Mouse (Mus musculus): ENCODE data around the gene Ano2.

DNA sequence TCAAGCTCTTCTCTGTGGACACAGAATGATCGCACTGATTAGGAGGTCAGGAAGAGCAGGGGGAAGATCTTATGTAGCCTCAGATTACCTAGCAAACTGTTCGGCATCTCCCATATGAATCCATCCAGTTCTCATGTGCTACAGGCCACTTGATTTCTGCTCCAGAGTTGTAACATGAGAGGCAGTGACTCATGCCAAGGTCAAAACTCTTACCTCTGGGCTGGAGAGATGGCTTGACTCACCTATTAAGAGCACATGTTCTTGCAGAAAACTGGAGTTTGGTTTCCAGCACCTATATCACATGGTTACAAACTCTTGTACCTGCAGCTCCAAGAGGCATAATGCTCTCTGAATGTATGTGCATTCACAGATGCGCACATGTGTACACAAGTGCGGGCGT, 289.4 kb downstream of the Ano2 start:
- no peak for TF ChIP-seq CHD2 (IDR thresholded peaks at IDR 0.05; ENCODE audit: low read length)
- no peak for TF ChIP-seq CTCF (conservative IDR thresholded peaks at IDR 0.05 in 1 of 2, IDR thresholded peaks at IDR 0.05 in 1 of 2; ENCODE audit: low read depth in 2 of 2, low read length in 2 of 2)
- no peak for TF ChIP-seq RAD21 (IDR thresholded peaks at IDR 0.05; ENCODE audit: low read depth, low read length)
- TF ChIP-seq HCFC1 (IDR thresholded peaks at IDR 0.05; ENCODE audit: low read depth, low read length) = no peak
- TF ChIP-seq UBTF (IDR thresholded peaks at IDR 0.05; ENCODE audit: low read depth, low read length) = no peak
- TF ChIP-seq RCOR1 (conservative IDR thresholded peaks at IDR 0.05; ENCODE audit: low read depth, low read length) = no peak
- TF ChIP-seq POLR2A (IDR thresholded peaks at IDR 0.05; ENCODE audit: low read depth, low read length) = no peak
- TF ChIP-seq TBP (conservative IDR thresholded peaks at IDR 0.05; ENCODE audit: low read depth, low read length) = no peak
- no peak for TF ChIP-seq MAX (IDR thresholded peaks at IDR 0.05; ENCODE audit: low read length)
- TF ChIP-seq ZNF384 (IDR thresholded peaks at IDR 0.05; ENCODE audit: low read depth, low read length) = no peak
- TF ChIP-seq USF2 (conservative IDR thresholded peaks at IDR 0.05; ENCODE audit: low read depth, low read length) = no peak
- no peak for TF ChIP-seq EP300 (IDR thresholded peaks at IDR 0.05; ENCODE audit: low read length)
